Mouse (Mus musculus) neural tube, embryonic 15.5 days (tissue): Measurements from ENCODE around the gene Abcf1. TPM values are rescaled to one million over a fixed set of nuclear protein-coding genes. Genes with fewer than 3 reads are reported as not detected.

ENCODE experiments used
- ATAC-seq: fragments of 200-750 bp; cut with Nextera tagmentation; 2 replicates; pipeline ENCODE4 v1.8.0; 2017; ENCODE audit warnings: mild to moderate bottlenecking, moderate TSS enrichment, moderate library complexity; ENCODE audit not compliant: low FRiP score
- H3K27ac ChIP-seq: fragments of 300-500 bp; sonication (generic); replicated peaks from 2 replicates; pipeline ENCODE4 v1.5.1; 2015; ENCODE audit warnings: mild to moderate bottlenecking, inconsistent platforms
- H3K27me3 ChIP-seq: fragments of 300-500 bp; sonication (generic); replicated peaks from 2 replicates; pipeline ENCODE4 v1.6.1; 2015; ENCODE audit warnings: inconsistent platforms
- H3K36me3 ChIP-seq: fragments of 300-500 bp; sonication (generic); 2 replicates; pipeline ENCODE4 v1.6.1; 2015; ENCODE audit warnings: inconsistent platforms
- H3K4me1 ChIP-seq: fragments of 300-500 bp; sonication (generic); 2 replicates; pipeline ENCODE4 v1.6.1; 2015; ENCODE audit warnings: inconsistent platforms
- H3K4me2 ChIP-seq: fragments of 300-500 bp; sonication (generic); 2 replicates; pipeline ENCODE4 v1.6.1; 2015; ENCODE audit warnings: inconsistent platforms, mild to moderate bottlenecking, moderate library complexity
- H3K4me3 ChIP-seq: fragments of 300-500 bp; sonication (generic); replicated peaks from 2 replicates; pipeline ENCODE4 v1.5.1; 2015; ENCODE audit warnings: mild to moderate bottlenecking, inconsistent platforms
- H3K9ac ChIP-seq: fragments of 300-500 bp; sonication (generic); replicated peaks from 2 replicates; pipeline ENCODE4 v1.6.1; 2015; ENCODE audit warnings: mild to moderate bottlenecking, inconsistent platforms
- H3K9me3 ChIP-seq: fragments of 300-500 bp; sonication (generic); replicated peaks from 2 replicates; pipeline ENCODE4 v1.6.1; 2016; ENCODE audit warnings: inconsistent platforms
- WGBS: fragments of 180-500 bp; shearing (Covaris S2); methylation state at CpG from one replicate; pipeline ENCODE4 v1.1.7; 2015; ENCODE audit warnings: mixed read lengths; 5-methylcytosine and 5-hydroxymethylcytosine counted together
- polyA plus RNA-seq: library from polyadenylated mRNA; unstranded; fragments of >200 nt; fragmentation: Nextera tagmentation; extraction: Ambion mirVana; gene quantifications from 2 replicates; pipeline ENCODE4 v1.2.1, GENCODE M21; 2015

The Abcf1 gene
- polyA plus RNA-seq, 1 experiment from 2014 or later = 78.4 TPM

- Histone ChIP-seq H3K4me1 (no peaks in the 10 kb centered on the region), H3K27me3 (no peaks in the 10 kb centered on the region), H3K4me2 (no peak overlapping the region), H3K4me3 (no peak overlapping the region), H3K36me3 (peaks cover 55% of the 10 kb centered on the region), H3K9me3 (no peaks in the 10 kb centered on the region), H3K27ac (no peak overlapping the region), H3K9ac (no peak overlapping the region)
- ATAC-seq = no peak
- WGBS = 95% methylated on average over 12 of the region's 12 CpGs
Measured at GRCm38 (mm10) chr17:35930627-35931026, 38.9 kb downstream of the Abcf1 start.

GRCm38 (mm10) chr17:35929534-35929933 lies 40.0 kb downstream of the Abcf1 start:
- H3K27ac ChIP-seq = no peak overlapping the region
- no peaks in the 10 kb centered on the region for H3K9me3 ChIP-seq
- peaks cover 65% of the 10 kb centered on the region for H3K36me3 ChIP-seq
- H3K4me3 ChIP-seq = no peak overlapping the region
- H3K27me3 ChIP-seq = no peaks in the 10 kb centered on the region
- no peaks in the 10 kb centered on the region for H3K4me1 ChIP-seq
- ATAC-seq = no peak
- 90% methylated on average over 2 of the region's 2 CpGs for WGBS
- H3K9ac ChIP-seq = no peak overlapping the region
- H3K4me2 ChIP-seq = no peak overlapping the region

- Histone ChIP-seq H3K4me2 (no peak overlapping the region), H3K27me3 (no peaks in the 10 kb centered on the region), H3K9me3 (no peaks in the 10 kb centered on the region), H3K4me3 (no peak overlapping the region), H3K27ac (no peak overlapping the region), H3K36me3 (peaks cover 80% of the 10 kb centered on the region), H3K4me1 (0 out of 2 replicates have a peak, but pooled peaks cover 3% of the 10 kb centered on the region), H3K9ac (no peak overlapping the region)
- no peak for ATAC-seq
- 55% methylated on average over 1 of the region's 1 CpGs for WGBS
Measured at GRCm38 (mm10) chr17:35927471-35927870, 42.1 kb downstream of the Abcf1 start.

GRCm38 (mm10) chr17:35923281-35923680 lies 46.3 kb downstream of the Abcf1 start:
- H3K9me3 ChIP-seq = no peaks in the 10 kb centered on the region
- no peak overlapping the region for H3K9ac ChIP-seq
- H3K27me3 ChIP-seq = no peaks in the 10 kb centered on the region
- no peak overlapping the region for H3K27ac ChIP-seq
- no peak for ATAC-seq
- 95% methylated on average over 4 of the region's 4 CpGs for WGBS
- no peak overlapping the region for H3K4me2 ChIP-seq
- H3K4me3 ChIP-seq = no peak overlapping the region
- peaks cover 48% of the 10 kb centered on the region for H3K36me3 ChIP-seq
- peaks cover 36% of the 10 kb centered on the region for H3K4me1 ChIP-seq

- Histone ChIP-seq H3K27me3 (no peaks in the 10 kb centered on the region), H3K9me3 (no peaks in the 10 kb centered on the region), H3K4me2 (no peak overlapping the region), H3K27ac (peak overlapping the region; percentile 33; the same call in 1 of the 2 replicates), H3K4me3 (no peak overlapping the region), H3K9ac (no peak overlapping the region), H3K36me3 (peaks cover 41% of the 10 kb centered on the region), H3K4me1 (peaks cover 36% of the 10 kb centered on the region)
- no peak for ATAC-seq
- WGBS = 82% methylated on average over 3 of the region's 3 CpGs
Measured at GRCm38 (mm10) chr17:35922566-35922965, 47.0 kb downstream of the Abcf1 start.

- no peak for ATAC-seq
- Histone ChIP-seq H3K9me3 (no peaks in the 10 kb centered on the region), H3K9ac (no peak overlapping the region), H3K27ac (peak overlapping the region; percentile 54), H3K4me1 (peaks cover 36% of the 10 kb centered on the region), H3K36me3 (peaks cover 34% of the 10 kb centered on the region), H3K4me2 (no peak overlapping the region), H3K4me3 (no peak overlapping the region), H3K27me3 (no peaks in the 10 kb centered on the region)
- WGBS = 90% methylated on average over 4 of the region's 4 CpGs
Measured at GRCm38 (mm10) chr17:35921710-35922109, 47.9 kb downstream of the Abcf1 start.

- peaks cover 36% of the 10 kb centered on the region for H3K4me1 ChIP-seq
- H3K36me3 ChIP-seq = peaks cover 27% of the 10 kb centered on the region
- peak overlapping the region; percentile 73; the same call in 1 of the 2 replicates for H3K4me3 ChIP-seq
- no peaks in the 10 kb centered on the region for H3K27me3 ChIP-seq
- no peak overlapping the region for H3K9ac ChIP-seq
- no peaks in the 10 kb centered on the region for H3K9me3 ChIP-seq
- 62% methylated on average over 5 of the region's 5 CpGs for WGBS
- peak overlapping the region; percentile 78 for H3K4me2 ChIP-seq
- no peak for ATAC-seq
- peak overlapping the region; percentile 99 for H3K27ac ChIP-seq
Measured at GRCm38 (mm10) chr17:35920862-35921562, 48.5 kb downstream of the Abcf1 start.

- peak overlapping the region; percentile 80; the same call in 1 of the 2 replicates for H3K9ac ChIP-seq
- WGBS = 80% methylated on average over 1 of the region's 1 CpGs
- peak overlapping the region; percentile 78 for H3K4me2 ChIP-seq
- peak overlapping the region; percentile 73 for H3K4me3 ChIP-seq
- H3K27ac ChIP-seq = peak overlapping the region; percentile 99
- no peaks in the 10 kb centered on the region for H3K9me3 ChIP-seq
- peaks cover 23% of the 10 kb centered on the region for H3K36me3 ChIP-seq
- ATAC-seq = no peak
- H3K27me3 ChIP-seq = no peaks in the 10 kb centered on the region
- H3K4me1 ChIP-seq = peaks cover 40% of the 10 kb centered on the region
Measured at GRCm38 (mm10) chr17:35920384-35920783, 49.2 kb downstream of the Abcf1 start.

- Histone ChIP-seq H3K27ac (peak overlapping the region; percentile 99), H3K9ac (peak overlapping the region; percentile 80), H3K36me3 (peaks cover 18% of the 10 kb centered on the region), H3K4me1 (peaks cover 45% of the 10 kb centered on the region), H3K4me2 (peak overlapping the region; percentile 78), H3K9me3 (no peaks in the 10 kb centered on the region), H3K4me3 (peak overlapping the region; percentile 73), H3K27me3 (no peaks in the 10 kb centered on the region)
- WGBS = 39% methylated on average over 6 of the region's 6 CpGs
- ATAC-seq = no peak
Measured at GRCm38 (mm10) chr17:35919864-35920301, 49.7 kb downstream of the Abcf1 start.

GRCm38 (mm10) chr17:35919060-35919715 lies 50.4 kb downstream of the Abcf1 start:
- Histone ChIP-seq H3K4me2 (peak overlapping the region; percentile 78), H3K4me1 (peaks cover 50% of the 10 kb centered on the region), H3K36me3 (peaks cover 11% of the 10 kb centered on the region), H3K27me3 (no peaks in the 10 kb centered on the region), H3K9ac (peak overlapping the region; percentile 80), H3K4me3 (peak overlapping the region; percentile 73), H3K9me3 (no peaks in the 10 kb centered on the region), H3K27ac (peak overlapping the region; percentile 99)
- 5% methylated on average over 7 of the region's 7 CpGs for WGBS
- peak; percentile 58 for ATAC-seq

- H3K4me1 ChIP-seq = peaks cover 50% of the 10 kb centered on the region
- peaks cover 4% of the 10 kb centered on the region for H3K36me3 ChIP-seq
- no peak for ATAC-seq
- peak overlapping the region; percentile 73 for H3K4me3 ChIP-seq
- H3K27ac ChIP-seq = peak overlapping the region; percentile 99
- peak overlapping the region; percentile 80 for H3K9ac ChIP-seq
- no peaks in the 10 kb centered on the region for H3K9me3 ChIP-seq
- WGBS = under 1% methylated on average over 11 of the region's 11 CpGs
- no peaks in the 10 kb centered on the region for H3K27me3 ChIP-seq
- H3K4me2 ChIP-seq = peak overlapping the region; percentile 78
Measured at GRCm38 (mm10) chr17:35918276-35919059, 51.1 kb downstream of the Abcf1 start.
